Mouse (Mus musculus) heart, postnatal 0 days (tissue): Measurements from ENCODE around the gene Rfx2.

ENCODE experiments used
- CTCF ChIP-seq: IDR thresholded peaks from 2 replicates; pipeline ENCODE4 v1.5.1; 2016; ENCODE audit warnings: antibody characterized with exemption, control low read depth, low read depth
- EP300 ChIP-seq: IDR thresholded peaks from 2 replicates; pipeline ENCODE4 v1.6.1; 2016; ENCODE audit warnings: antibody characterized with exemption, low read depth

DNA sequence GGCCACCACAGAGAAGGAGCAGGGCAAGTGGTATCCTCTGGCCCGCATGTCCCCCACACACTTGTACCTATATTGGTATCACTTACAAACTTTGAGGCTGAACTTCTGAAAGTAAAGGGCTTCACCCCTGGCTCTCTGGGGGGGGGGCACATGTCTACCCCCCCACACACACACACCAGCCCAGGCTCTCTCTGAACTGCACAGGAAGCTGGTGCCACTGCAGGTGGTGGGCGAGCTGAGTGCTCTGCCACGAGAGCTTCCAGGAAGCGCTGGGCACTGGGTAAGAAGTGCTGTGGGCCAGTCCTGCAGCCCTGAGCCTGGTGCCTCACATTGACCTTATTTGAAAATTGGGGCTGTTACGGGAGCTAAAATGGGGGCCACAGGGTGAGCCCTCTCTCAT is 12.9 kb upstream of the Rfx2 start:
- TF ChIP-seq CTCF: no peak
- no peak for TF ChIP-seq EP300
